Mouse (Mus musculus) stomach, postnatal 0 days (tissue): Measurements from ENCODE around the gene Slc38a2.

Experiments
- CTCF ChIP-seq: IDR thresholded peaks from 2 replicates; pipeline ENCODE4 v1.5.1; 2016; ENCODE audit warnings: antibody characterized with exemption, low read depth, mild to moderate bottlenecking, moderate library complexity
- EP300 ChIP-seq: optimal IDR thresholded peaks from 2 replicates; pipeline ENCODE3; 2016; ENCODE audit warnings: antibody characterized with exemption

GRCm38 (mm10) chr15:96665889-96666288, 33.6 kb downstream of the Slc38a2 start:
- TF ChIP-seq EP300 (no peak), CTCF (peak; percentile 97)
